ENCODE assay signal across 11 mouse cellular contexts in genomic region chr5:32414461-32414985, GRCm38 (mm10). TPM values are rescaled to one million over a fixed set of nuclear protein-coding genes. Genes with fewer than 3 reads are reported as not detected.
DNase-seq lines count a peak whose midpoint lies in the region; TF ChIP-seq lines count a peak whose summit lies in the region.
"Had no signal": no experiment of that assay in that cellular context is flagged by ENCODE, and none has a peak within 500 bp of the region (broad histone marks: within the 10 kb centered on the region; RNA-seq: fewer than 3 reads in every experiment).

No protein-coding gene starts in this region.

- no peak for TF ChIP-seq CTCF in bone marrow, adult 2 months (IDR thresholded peaks at IDR 0.05; ENCODE audit: control insufficient read depth, insufficient read depth, low read length)

- WGBS in bone marrow, adult 2 months = 74% methylated on average over 5 of the region's 5 CpGs
- WGBS in limb, embryonic 10.5 days = 77% methylated on average over 5 of the region's 5 CpGs

- TF ChIP-seq POLR2A in bone marrow, adult 2 months (IDR thresholded peaks at IDR 0.05; ENCODE audit: borderline replicate concordance, control insufficient read depth, low read depth, low read length) = no peak

- 0 out of 2 replicates have a peak overlapping the region, but pooled peaks have one; percentile 11 for H3K27ac ChIP-seq in bone marrow, adult 2 months (ENCODE audit: control insufficient read depth, insufficient read depth, low read depth, low read length, poor library complexity)
- peak overlapping the region; percentile 61; the same call in 1 of the 2 replicates for H3K27ac ChIP-seq in limb, embryonic 10.5 days
- H3K27ac ChIP-seq: midbrain, embryonic 15.5 days; neural tube, embryonic 15.5 days had no signal

- no peak overlapping the region for H3K4me3 ChIP-seq in bone marrow, adult 2 months (replicated peaks; ENCODE audit: control insufficient read depth, low read depth, low read length)
- H3K4me3 ChIP-seq in limb, embryonic 10.5 days = no peak overlapping the region
- H3K4me3 ChIP-seq: midbrain, embryonic 15.5 days; neural tube, embryonic 15.5 days had no signal

- peak; percentile 21 to 35 for DNase-seq in heart, adult 9 months (ENCODE audit: low spot score in 2 of 2)
- no peak for DNase-seq in heart, adult 8-10 months (ENCODE audit: low spot score)
- peak; percentile 31 for DNase-seq in gastrocnemius, postnatal 14 days
- DNase-seq in limb, embryonic 10.5 days (ENCODE audit: low spot score) = no peak
- DNase-seq in cerebellum, adult 18-20 months = no peak
- DNase-seq in left cerebral cortex, adult 9 months (ENCODE audit: low spot score in 2 of 2) = no peak
- DNase-seq: lung, embryonic 14.5 days; right cerebral cortex, postnatal 14 days had no signal

- no peaks in the 10 kb centered on the region for H3K27me3 ChIP-seq in limb, embryonic 10.5 days (ENCODE audit: low read depth, poor library complexity, severe bottlenecking)
- H3K27me3 ChIP-seq: midbrain, embryonic 15.5 days; neural tube, embryonic 15.5 days had no signal

- H3K9me3 ChIP-seq in limb, embryonic 10.5 days (replicated peaks) = no peaks in the 10 kb centered on the region
- H3K9me3 ChIP-seq: midbrain, embryonic 15.5 days; neural tube, embryonic 15.5 days had no signal

- H3K4me1 ChIP-seq in bone marrow, adult 2 months (ENCODE audit: control insufficient read depth, insufficient read depth, low read length) = peaks cover 13% of the 10 kb centered on the region
- H3K4me1 ChIP-seq in limb, embryonic 10.5 days = peaks cover 39% of the 10 kb centered on the region

- H3K36me3 ChIP-seq in limb, embryonic 10.5 days = no peaks in the 10 kb centered on the region
- H3K36me3 ChIP-seq: midbrain, embryonic 15.5 days; neural tube, embryonic 15.5 days had no signal

- intact Hi-C loops in gastrocnemius, postnatal 14 days (cut with DNase I; ENCODE audit: low total_unique reads) = no loop called here

RNA-seq across cellular contexts. Expression of gene Ppp1cb, which starts 44.1 kb away (rescaled TPM):
- 100 to 1,000 TPM; 400 to 449 (median 432) TPM for total RNA-seq in heart, adult 8-10 months (2022)
- polyA plus RNA-seq in bone marrow, adult 2 months (2011; ENCODE audit: insufficient read depth, insufficient read length, low replicate concordance, missing spikeins) = 222 and 285 TPM in 2 replicates
- 100 to 1,000 TPM; 324 to 326 TPM for total RNA-seq in gastrocnemius, postnatal 14 days (2021)
- polyA plus RNA-seq in limb, embryonic 10.5 days (2016; fragmentation: Nextera tagmentation; extraction: Ambion mirVana) = 206 and 237 TPM in 2 replicates

Comparison
In these comparisons a context has a peak if more than half of its experiments do, and no peak if none do; other contexts are left out.
1. DNase-seq: peak in heart, adult 9 months (2 of 2) and gastrocnemius, postnatal 14 days (single experiment); none in heart, adult 8-10 months (single experiment), limb, embryonic 10.5 days (single experiment), cerebellum, adult 18-20 months (0 of 2) and left cerebral cortex, adult 9 months (0 of 2).